Mouse (Mus musculus): ENCODE measurements at regions not wholly inside any gene's neighbourhood (a gene's known extent, or its start where the extent isn't known, plus 50 kb on each side); places are given as distances from the start of the nearest gene placed in this dataset.

DNA sequence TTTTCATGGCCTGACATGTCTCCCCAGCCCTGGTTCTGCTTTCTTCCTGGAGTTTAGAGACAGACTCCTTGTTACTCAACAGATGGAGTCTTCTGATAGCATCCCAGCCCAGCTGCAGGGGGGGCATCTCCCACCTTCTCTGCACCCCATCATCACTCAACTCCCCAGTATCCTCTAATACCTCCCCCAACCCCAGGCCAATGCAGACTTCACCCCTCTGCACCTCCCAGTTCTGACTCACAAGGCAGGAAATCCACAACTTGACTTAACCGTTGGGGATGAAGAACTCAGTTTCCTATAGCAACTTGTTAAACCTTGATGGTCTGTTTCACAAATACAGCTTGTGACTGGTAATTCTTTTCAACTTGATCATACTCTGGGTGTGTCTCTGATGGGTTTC lies 73.7 kb upstream of the Rreb1 start:
- DNase-seq (ENCODE audit: low read depth, low spot score): no peak

DNA sequence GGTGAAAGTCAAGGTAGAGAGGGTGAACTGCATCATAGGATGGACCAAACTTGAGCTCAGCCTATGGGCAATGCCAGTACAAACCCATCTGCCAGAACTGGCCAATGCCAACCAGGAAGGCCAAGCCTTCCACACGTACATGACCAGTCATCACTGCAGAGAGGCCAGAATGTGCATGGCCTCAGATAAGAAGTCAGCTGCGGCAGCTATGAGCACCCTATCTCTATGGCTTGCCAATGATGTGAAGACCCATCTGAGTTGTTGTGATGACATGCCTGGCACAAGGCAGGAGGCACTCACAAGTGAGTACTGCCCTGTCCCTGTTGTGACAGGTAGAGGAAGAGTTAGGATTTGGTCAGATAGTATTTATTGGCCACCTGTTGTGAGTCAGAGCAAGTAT lies 72.7 kb upstream of the Rreb1 start:
- no peak for DNase-seq (ENCODE audit: low read depth, low spot score)

DNA sequence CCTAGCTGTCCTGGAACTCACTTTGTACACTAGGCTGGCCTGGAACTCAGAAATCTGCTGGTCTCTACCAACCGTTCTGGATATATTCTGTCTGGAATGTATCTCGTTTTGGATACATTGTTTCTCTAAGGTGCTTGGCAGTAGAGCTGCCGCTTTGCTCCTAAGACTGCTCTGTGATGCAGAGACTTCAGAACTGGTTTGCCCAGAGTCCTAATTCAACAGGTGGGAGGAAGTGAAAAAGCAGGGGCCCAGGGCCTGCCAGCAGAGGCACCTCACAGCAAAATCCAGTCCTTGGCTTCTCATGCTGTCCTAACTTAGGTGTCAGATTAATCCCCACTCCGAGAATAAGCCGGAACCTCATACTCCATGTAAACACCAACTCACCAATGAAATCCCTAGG lies 67.3 kb upstream of the Rreb1 start:
- DNase-seq (ENCODE audit: low read depth, low spot score): no peak

DNA sequence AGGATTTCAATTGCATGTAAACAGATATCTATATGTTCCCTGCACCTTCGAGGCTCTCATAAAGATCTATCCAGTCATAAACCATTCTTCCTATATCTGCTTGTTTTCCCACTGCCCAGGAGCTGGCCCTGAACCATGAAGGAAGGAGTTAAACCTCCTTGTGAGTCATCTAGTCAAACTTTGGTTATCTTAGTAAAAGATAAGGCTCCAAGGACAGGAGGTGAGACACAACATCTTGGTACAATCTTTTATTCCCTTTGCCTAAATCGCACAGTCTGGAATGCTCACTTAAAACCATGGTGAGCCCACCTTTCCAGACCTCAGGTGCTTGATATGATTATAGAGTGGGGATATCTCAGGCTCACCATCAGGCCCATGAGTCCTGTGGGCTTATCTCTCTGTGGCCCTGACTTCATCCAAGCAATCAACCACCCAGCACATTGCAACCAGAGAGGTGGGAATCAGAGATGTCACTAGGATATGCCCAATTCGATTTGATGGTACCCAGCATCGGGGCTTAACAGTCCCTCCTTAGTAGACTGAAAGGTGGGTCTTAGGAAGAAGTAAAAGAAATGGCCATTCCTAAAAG lies 65.2 kb upstream of the Rreb1 start:
- DNase-seq (ENCODE audit: low read depth, low spot score): no peak

DNA sequence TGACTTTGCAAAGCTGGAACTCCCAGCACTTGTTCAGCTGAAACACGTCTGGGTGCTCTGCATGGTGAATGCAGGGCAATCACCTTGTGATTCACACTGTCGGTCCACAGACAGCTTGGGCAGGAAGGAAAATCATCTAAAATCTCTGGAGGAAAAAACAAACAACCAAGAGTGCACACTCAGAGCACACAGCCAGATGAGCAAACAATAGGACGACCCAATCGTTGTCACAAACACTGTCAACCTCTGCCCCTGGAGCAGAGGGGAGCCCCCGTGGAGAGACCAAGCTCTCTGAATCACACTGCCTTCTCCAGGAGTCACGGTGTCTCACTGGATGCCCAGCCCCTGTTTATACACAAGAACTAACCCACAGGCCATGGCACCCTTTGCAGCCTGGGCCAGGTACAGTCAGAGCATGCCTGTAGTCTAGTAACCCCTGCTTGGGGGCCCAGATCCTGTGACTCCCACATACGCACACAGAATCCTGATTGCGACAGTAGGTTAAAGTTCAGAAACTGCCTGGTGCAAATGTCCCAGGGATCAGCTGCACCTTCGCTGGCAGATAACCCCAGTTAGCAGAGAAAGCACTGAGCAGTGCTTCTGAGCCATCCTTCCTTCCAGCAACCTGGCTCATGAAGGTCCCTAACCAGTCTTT lies 63.0 kb upstream of the Rreb1 start:
- DNase-seq (ENCODE audit: low read depth, low spot score): no peak

GRCm38 (mm10) chr13:37715770-37716693 lies 62.2 kb upstream of the Rreb1 start:
- no peak for DNase-seq (ENCODE audit: low read depth, low spot score)

DNA sequence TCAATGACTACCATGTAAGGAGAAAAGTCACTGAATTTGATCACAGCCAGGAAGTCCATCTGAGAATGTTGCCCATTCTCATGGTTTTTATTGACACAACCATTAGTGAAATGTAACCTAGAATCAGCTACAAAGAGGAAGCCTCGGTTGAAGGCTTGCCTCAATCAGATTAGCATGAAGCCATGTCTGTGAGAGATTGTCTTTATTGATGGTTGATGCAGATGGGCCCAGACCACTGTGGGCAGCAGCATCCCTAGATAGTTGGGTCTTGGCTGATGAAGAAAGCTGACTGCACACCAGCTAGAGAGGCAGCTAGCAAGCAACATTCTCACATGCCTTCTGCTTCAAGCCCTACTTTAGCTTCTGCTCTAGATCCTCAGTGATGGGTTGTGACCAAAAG lies 60.4 kb upstream of the Rreb1 start:
- no peak for DNase-seq (ENCODE audit: low read depth, low spot score)

DNA sequence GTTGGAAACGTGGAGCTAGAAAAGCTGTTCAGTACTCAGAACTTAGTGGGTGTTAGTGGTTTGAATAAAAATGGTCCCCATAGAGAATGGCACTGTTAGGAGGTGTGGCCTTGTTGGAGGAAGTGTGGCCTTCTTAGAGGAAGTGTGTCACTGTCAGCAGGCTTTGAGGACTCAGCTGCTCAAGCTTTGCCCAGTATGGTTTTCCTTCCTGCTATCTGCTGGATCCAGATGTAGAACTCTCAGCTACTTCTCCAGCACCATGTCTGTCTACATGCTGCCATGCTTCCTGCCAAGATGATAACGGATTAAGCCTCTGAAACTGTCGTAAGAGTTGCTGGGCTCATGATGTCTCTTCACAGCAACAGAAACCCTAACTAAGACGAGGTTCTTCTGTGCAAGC lies 59.8 kb upstream of the Rreb1 start:
- DNase-seq (ENCODE audit: low read depth, low spot score): no peak

Measured in WW6 (cell line).